Mouse (Mus musculus) left cerebral cortex, adult 8-10 months (tissue): ENCODE results near the gene Idi1. TPM values are rescaled to one million over a fixed set of nuclear protein-coding genes. Genes with fewer than 3 reads are reported as not detected.
A peak's percentile ranks its signal among the peaks of the same experiment; 100 is the strongest.
"Not testable (repeated sequence)": the region's sequence is repeated elsewhere in the genome, so short reads cannot be mapped to it uniquely, and the experiment has no call there.

Experiments
- DNase-seq, 2 experiments: peaks; one replicate each; pipeline ENCODE4 v3.0.0; 2022; ENCODE audit warnings: low spot score in 2 of 2
- total RNA-seq, 4 experiments: library from RNA; stranded (reverse); gene quantifications; 2 replicates each; pipeline ENCODE4 v1.2.4; 2022

The Idi1 gene
- total RNA-seq = 10 to 100 TPM; 34.4 to 41.1 (median 37.2) TPM

- DNase-seq = peak; percentile 97 to 98
Observed at GRCm38 (mm10) chr13:8885445-8886184, at the start of gene Idi1. Gene Idi1, plus strand, starts transcription at chr13:8885501.

- no peak for DNase-seq
Observed at GRCm38 (mm10) chr13:8838394-8838793, 46.9 kb upstream of the Idi1 start.

DNA sequence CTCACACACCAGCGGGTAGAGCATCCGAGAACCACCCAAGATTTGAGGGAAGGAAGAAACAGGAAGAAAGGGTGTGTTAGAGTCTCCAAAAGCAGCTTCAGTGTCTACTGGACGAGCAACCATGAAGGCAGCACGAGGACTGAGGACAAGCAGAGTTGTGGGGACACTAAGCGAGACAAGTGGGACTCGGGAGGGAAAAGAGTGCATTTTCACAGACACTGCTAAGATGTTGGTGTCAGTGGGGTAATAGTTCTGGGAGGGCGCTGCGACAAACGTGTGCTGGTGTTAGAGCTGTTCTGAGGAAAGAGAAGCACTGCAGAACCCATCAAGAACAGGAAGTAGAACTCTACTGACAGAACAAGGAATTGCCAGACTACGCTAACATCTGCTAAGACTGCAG is 46.2 kb upstream of the Idi1 start:
- DNase-seq = no peak

- DNase-seq = no peak
Observed at GRCm38 (mm10) chr13:8839937-8840336, 45.4 kb upstream of the Idi1 start.

DNA sequence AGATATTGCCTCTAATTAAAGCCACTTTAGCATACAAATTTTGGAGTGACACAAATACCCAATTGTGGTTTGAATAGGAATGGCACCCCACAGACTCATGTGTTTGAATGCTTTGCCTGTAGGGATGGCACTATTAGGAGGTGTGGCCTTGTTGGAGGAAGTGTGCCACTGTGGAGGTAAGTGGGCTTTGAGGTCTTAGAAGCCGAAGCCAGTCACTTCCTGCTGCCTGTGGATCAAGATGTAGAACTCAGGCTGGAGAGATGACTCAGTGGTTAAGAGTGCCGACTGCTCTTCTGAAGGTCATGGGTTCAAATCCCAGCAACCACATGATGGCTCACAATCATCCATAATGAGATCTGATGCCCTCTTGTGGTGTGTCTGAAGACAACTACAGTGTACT is 44.4 kb upstream of the Idi1 start:
- DNase-seq = no peak

GRCm38 (mm10) chr13:8841846-8842245 is 43.5 kb upstream of the Idi1 start:
- DNase-seq = not testable (repeated sequence)

GRCm38 (mm10) chr13:8842273-8842672 is 43.0 kb upstream of the Idi1 start:
- DNase-seq = no peak

- DNase-seq = no peak
Observed at GRCm38 (mm10) chr13:8847702-8848101, 37.6 kb upstream of the Idi1 start.

DNA sequence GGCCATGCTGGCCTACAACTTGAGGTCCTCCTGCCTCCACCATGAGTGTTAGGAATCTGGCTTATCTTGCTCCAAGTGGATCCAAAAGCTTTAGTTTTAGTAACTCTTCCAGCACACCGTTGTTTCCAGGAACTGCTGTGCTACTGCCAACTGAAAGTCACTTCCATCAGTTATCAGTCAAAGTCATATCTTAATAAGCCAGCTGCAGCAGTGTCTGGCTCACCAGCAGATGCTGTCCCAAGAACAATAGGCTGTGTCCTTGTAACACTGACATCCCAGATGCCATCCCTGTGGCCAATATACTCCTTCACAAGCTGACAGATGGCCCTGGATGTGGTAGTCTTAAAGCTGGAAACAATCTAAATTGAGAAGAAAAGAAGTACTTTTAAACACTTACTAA is 36.0 kb upstream of the Idi1 start:
- no peak for DNase-seq

DNA sequence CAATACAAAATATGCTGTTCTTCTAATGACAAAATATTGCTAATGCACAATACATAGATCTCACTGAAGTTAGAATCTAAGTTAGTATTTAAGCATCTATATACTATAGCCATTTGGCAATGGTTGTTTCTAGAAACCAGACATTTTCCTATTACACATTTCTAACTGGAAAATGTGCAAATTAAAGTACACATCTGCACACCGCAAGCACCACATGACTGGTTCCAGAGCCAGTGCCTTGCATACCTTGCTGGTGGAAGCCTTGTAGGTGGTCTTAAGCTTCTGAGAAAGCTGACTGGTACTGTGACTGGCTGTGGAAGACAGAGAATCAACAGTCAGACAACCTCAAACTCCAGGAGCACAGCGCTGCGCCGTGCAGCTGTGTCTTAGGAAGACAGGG is 31.9 kb upstream of the Idi1 start:
- no peak for DNase-seq

DNA sequence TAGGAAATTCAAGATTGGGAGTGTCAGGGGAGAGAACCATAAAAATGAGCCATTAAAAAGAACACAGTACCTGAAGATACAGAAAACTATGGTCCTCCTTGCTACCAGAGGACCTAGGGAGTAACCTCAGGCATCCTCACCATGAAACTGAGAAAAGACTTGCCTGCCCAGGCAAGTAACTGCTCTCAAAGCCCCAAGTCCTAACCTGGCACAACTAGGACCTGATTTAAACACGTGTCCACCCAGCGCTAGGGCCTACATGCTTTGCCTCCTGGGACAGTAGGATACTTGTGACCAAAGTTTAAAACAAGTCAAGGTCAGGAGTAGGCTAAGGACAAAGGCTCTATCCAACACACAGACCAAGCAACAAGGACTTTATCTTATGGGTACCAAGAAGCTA is 30.5 kb upstream of the Idi1 start:
- no peak for DNase-seq

- DNase-seq = no peak
Observed at GRCm38 (mm10) chr13:8858453-8858852, 26.8 kb upstream of the Idi1 start.

DNA sequence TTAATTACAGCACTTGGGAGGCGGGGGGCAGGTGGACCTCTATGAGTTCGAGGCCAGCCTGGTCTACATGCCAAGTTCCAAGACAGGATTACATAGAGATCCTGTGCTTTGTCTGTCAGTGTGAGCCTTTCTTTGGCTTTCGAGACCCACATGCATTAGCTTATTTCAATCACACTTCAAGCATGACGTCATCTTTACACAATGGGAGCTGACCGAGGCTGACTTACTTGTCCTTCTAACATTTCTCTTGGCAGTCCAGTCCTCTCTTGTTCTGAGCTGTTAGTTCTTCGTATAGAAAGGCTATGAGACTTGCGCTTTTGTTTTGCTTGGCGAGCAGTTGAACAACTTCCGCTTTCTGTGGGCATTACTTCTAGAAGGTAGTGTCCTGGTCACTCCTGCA is 24.4 kb upstream of the Idi1 start:
- no peak for DNase-seq

DNA sequence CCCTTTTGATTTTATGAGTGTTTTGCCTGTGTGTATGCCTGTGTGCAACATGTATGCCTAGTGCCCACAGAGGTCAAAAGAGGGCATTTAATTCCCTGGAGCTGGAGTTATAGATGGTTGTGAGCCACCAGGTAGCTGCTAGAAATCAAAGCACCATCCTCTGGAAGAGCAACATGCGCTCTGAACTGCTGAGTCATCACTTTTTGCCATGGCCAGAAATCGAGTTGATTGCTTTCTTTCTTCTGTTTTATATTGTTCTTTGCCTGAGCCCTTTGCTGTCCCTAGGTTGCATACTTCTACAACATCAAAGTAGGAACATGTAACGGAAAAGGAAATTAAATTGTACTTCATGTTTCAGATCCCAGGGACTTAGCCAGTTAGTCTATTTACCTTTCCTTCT is 20.3 kb upstream of the Idi1 start:
- no peak for DNase-seq

DNA sequence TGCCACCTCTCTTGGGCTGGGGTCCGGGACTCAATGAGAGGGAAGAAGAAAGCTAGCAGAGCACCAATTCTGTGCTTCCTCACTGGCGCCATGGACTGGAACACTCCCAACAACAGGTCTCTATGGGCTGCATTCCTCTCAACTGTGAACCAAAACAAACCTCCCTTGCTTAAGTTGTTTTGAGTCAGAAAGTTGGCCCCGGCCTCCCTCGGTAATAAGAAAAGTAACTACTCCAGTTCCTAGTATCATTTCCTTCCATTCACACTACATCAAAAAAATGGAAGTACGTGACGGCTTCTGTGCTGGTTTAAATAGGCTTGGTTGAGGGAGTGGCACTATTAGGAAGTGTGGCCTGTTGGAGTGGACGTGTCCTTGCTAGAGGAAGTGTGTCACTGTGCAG is 18.7 kb upstream of the Idi1 start:
- DNase-seq = no peak

DNA sequence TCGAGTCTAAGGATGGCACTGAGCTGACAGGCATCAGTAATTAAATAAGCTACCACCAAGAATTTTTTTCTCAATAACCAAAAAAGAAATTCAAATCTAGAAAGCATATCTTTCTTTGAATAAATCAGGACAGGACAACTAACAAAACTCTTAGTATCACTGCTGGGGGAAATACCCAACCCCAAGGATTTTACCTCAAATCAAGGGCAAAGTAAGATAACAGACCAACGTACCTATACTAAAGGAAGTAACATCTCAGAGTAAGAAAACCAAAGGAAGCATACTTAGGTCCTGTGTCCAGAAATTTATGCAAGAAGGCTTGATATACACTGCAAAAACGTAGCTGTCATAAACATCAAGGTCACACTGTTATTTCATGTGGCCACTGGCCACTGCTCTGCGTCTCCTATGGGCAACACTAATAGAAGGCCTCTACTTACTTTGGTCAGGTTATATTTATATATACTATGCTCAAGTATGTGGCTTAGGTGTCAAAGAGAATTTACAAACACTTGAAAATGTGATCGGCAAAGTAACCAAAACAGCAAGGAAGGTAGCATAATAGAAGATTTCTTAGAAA is 15.6 kb upstream of the Idi1 start:
- no peak for DNase-seq

DNA sequence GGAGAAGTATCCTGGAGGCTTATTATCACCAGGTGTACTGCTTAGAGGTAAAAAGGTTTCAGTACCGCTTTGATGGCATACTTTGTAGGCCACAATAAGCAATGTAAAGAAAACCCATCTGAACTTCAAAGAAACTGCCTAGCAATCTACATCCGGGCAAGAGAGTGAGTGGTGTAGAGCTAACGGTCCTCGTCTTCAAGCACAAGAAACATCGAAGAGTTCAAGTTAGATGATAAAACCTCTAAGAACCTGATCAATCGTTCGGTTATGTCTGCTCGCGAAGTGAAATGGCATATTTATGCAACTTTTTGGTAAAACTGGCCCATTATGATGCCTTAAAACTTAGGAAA is 15.2 kb upstream of the Idi1 start:
- no peak for DNase-seq

DNA sequence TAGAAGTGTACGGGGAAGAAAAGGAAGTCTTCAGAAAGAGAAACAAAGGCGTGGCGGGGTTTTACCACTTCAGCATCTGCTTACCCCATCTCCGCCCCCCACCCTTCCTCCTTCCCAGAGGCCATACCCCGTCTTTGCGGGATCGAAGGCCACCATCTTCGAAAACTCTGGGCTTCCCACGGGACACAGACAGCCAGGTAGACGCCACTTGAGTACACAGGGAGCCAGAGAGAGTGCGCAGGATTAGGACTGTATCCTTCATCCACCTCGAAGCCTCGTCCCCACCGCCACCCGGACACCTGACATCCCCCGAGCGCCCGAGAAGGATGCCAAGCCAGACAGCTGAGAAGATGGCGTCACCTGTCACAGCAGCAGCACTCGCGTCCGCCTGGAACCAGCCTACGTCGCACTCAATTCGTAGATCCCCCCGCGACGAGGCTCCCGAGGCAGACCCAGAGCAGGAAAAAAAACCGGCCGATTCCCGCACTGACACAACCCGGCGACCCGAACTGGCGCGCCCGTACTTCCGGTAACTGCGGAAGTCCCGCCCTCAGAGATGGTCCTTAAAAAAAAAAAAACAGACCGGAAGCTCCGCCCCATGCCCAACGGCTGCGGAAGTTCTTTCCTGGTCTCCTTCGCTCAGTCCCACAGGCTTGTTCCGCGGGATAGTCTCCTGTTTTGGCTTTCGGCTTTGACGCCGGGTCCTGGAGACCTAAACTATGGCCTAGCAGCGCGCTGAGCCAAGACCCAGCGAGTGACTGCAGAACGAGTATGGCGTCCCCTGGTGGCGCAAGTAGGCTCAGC is 14.6 kb upstream of the Idi1 start:
- DNase-seq = peak; percentile 81 to 88

- peak; percentile 60 to 75 for DNase-seq
Observed at GRCm38 (mm10) chr13:8871314-8871962, 13.9 kb upstream of the Idi1 start, which contains the start of gene Wdr37. Gene Wdr37, minus strand, starts transcription at chr13:8871909.

DNA sequence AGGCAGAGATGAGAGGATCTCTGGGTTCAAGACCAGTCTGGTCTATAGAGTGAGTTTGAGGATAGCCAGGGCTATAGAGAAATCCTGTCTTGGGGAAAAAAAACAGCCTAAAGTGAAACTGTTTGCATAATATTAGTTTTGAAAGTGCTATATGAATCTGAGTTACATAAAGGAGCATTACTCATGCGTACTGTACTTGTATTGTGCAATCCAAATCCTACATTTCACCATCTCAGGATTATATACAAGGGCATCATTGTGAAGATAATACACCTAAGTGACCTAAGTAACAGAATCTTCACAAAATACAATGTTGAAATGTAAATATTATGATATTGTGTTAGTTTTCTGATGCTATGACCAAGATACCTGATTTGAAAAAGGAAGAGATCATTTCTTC is 11.5 kb upstream of the Idi1 start:
- no peak for DNase-seq

DNA sequence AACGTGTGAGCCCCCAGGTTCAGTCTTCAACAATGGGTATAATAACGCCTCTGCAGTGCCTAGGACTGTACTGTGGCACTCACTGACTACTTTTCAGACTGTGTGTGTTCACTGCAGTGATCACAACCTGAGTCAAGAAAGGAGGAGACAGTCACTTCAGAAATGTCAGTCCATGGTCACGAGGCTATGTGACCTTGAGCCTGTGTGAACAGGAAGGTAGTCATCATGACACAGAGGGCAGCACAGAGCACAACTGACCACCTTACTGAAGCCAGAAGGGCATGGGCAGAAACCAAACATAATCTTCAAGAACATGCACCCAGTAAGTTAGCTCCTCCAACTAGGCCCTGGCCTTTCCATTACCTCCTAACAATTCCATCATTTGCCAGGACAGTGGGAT is 3.7 kb upstream of the Idi1 start:
- DNase-seq = no peak

DNA sequence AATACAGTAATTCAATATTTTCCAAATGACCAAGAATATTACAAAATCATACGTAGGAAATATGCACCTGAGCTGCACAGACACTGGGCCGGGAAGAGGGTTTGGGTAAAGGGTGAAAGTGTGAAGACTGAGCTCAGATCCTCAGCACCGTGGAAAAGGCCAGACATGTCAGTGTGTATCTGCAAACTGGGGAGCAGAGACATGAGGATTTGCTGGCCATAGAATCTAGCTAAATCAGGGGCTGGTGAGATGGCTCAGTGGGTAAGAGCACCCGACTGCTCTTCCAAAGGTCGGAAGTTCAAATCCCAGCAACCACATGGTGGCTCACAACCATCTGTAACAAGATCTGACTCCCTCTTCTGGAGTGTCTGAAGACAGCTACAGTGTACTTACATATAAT is 1.4 kb upstream of the Idi1 start:
- DNase-seq = not testable (repeated sequence)
